Mouse (Mus musculus) gastrocnemius, postnatal 25 days (tissue): ENCODE measurements around the gene Ift172. TPM values are rescaled to one million over a fixed set of nuclear protein-coding genes. Genes with fewer than 3 reads are reported as not detected.

ENCODE experiments used
- DNase-seq: peaks from one replicate; pipeline ENCODE4 v3.0.0; 2022
- long read RNA-seq, 2 experiments: library from polyadenylated mRNA; stranded (forward); transcript quantifications; one replicate each; pipeline ENCODE4 v2.0.0; 2021
- total RNA-seq, 2 experiments: library from RNA; stranded (reverse); gene quantifications; 1 replicate in 1 of 2; 2 replicates in 1 of 2; pipeline ENCODE4 v1.2.3; 2021

Ift172 gene
- total RNA-seq = 10 to 100 TPM; 21.0 to 24.4 TPM
- long read RNA-seq, experiment 1, full-length matches to known transcripts = 4 of 11 reads
- long read RNA-seq, experiment 1, partial matches to known transcripts = 5 of 11 reads
- long read RNA-seq, experiment 1, other reads (novel, unspliced or antisense) = 2 of 11 reads
- long read RNA-seq, experiment 2, full-length matches to known transcripts = 7 of 12 reads
- long read RNA-seq, experiment 2, partial matches to known transcripts = 5 of 12 reads
- long read RNA-seq, experiment 2, other reads (novel, unspliced or antisense) = 0 of 12 reads

DNA sequence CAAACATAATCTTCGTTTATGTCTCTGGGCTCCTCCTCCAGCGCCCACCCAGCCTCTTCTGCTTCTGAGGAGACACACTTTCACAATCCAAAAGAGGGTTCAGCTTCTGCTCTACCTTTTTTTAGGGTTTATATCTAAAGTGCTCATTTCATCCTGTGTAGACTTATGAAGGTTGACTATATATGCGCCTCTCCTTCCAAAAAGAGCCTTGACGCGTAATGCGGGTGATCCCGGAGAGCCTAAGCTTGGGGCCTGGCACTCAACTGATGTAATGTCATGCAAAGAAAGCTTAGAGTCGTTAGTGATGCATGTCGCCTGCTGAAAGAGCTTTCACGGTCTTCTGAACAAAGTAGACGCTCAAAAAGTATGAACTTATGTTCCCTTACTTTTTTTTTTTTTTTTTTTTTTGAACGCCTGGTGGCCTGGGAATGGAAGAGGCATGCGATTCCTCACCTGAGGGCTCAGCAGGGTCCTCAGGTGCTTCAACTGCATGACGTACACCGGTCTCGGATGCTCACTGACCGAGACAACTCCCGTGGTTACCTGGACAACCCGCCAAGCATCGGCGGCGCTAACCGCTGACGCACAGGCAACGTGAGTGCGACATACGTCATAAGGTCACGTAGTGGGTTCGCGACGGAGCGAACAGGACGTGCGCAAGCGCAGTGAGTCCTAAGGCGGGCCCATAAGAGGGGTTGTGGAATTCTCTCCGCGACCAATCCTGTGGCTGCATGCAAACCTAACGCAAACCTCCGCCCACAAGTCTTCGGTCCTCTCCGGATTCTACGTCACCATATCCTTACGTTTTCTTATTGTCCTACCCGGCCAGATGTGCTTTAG, at the start of gene Ift172:
Gene Ift172 (minus strand): TSS at position 596 of the 840 bp plus-strand sequence.
- DNase-seq = peak; percentile 95

- peak; percentile 17 for DNase-seq
Observed at GRCm38 (mm10) chr5:31328255-31328654, 37.3 kb upstream of the Ift172 start.

DNA sequence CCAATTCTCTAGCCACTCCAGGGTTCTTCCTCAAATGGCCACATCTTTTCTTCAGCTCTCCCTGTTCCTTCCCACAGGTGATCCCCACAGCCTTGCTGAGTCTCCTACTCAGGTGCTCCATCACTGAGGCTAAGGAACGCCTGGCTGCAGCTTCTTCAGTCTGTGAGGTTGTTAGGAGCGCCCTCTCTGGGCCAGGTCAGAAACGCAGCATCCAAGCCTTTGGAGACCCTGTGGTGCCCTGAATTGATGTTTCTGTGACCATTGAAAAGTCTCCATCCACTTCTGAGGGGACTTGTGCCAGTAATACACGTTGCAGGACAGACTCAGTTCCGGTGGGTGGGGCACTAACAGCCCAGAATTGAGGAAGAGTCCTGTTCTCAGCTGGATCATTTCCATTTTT, 35.9 kb upstream of the Ift172 start:
- DNase-seq = no peak

GRCm38 (mm10) chr5:31324085-31324484, 33.2 kb upstream of the Ift172 start:
- no peak for DNase-seq

DNA sequence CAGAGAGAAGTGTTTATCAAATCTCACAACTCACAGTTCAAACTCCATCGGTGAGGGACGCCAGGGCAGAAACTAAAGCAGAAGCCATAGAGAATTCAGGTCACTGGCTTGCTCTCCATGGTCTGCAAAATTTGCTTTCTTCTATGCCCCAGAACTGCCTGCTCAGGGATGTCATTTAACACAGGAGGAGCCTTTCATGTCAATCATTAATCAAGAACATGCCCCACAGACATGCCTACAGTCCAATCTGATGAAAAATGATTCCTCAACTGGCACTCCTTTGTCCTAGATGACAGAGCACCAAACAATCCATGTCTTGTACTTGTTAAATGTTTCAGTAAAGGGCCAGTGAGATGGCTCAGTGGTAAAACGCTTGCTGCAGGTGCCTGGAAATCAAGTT, 31.9 kb upstream of the Ift172 start:
- DNase-seq = no peak

DNA sequence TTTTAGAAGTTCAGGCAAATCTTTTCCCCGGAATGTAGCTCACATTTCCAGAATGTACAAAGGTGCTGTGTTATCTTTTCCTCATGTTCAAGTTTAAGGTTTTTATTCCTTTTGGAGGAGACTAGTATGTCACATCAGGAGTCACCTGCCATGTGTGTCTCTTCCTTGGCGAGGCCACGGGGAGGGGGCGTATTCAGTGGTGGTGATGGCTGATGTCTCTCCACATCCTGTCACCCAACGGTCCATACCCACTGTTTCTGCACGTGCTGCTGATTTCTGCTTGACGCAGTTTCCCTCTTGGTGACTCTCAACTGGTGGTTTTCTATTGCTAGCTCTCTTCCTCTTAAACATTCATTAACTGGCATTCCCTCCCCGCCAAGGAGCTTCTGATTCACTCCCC, 21.9 kb upstream of the Ift172 start:
- no peak for DNase-seq

DNA sequence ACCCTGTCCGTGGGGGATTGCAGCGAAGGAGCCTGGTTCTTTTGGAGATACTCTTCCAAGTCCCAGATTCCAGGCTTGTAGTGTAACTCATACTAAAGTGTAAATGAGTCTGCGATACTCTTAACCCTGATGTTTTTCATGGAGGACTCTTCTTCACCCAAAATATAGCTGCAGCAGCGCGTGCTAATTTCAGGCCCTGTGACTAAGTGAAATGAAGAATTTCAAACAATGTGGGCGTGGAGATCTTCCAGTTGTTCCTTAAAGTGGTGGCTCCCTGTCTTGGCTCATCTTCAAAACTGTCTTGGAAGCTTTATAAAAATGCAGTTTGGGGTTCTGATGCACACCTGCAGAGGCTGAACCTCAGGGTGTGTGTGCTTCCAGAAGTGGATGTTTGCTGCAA, 12.2 kb upstream of the Ift172 start:
- DNase-seq = no peak

DNA sequence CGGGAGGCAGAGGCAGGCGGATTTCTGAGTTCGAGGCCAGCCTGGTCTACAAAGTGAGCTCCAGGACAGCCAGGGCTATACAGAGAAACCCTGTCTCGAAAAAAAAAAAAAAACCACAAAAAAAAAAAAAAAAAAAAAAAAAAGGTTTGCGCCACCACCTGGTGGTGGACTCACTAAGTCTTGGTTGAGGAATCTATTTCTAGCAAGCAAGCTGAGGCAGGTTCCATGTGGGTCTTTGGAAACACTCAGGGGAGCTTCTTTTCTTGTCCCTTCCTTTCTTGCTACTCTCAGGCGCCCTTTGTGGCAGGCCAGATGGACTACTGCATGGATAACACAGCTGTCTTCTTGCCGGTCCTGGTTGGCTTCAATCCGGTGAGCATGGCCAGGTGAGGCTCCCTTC, 10.9 kb upstream of the Ift172 start:
- DNase-seq = no peak

DNA sequence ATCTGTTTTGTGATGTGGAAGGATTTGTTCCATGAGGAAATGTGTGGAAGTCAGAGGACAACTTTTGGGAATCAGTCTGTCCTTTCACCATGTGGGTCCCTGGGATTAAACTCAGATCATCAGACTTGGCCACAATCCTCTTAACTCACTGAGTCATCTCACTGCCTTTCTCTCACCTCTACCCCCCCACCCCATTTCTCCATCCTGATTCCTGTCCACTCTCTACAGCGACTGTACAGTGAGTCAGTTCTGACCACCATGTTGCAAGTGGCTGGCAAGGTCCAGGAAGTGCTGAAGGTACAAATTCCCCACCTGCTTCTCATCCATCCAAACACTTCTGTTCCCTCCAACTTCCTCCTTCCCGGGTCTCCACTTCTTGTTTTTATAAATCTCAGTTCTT, 7.6 kb upstream of the Ift172 start:
- DNase-seq = no peak

DNA sequence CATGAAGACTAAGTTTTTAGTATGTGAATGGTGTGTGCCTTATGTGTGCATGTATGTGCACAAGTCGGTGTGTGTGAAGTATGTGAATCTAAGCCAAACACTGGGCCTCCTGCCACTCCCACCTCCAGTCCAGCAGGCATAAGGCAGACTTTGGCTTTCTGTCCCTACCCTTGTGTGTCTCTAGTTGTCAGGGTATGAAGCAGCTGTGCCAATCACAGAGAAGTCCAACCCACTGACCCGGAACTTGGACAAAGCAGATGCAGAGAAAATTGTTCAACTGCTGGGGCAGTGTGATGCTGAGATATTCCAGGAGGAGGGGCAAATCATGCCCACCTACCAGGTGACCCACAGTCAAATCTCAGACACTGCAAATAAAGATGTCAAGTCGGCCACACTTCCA, 7.1 kb upstream of the Ift172 start:
- DNase-seq = no peak

- DNase-seq = no peak
Observed at GRCm38 (mm10) chr5:31297047-31297757, 6.3 kb upstream of the Ift172 start, which contains the start of gene Gckr. Gckr (plus strand) TSS chr5:31297443.

DNA sequence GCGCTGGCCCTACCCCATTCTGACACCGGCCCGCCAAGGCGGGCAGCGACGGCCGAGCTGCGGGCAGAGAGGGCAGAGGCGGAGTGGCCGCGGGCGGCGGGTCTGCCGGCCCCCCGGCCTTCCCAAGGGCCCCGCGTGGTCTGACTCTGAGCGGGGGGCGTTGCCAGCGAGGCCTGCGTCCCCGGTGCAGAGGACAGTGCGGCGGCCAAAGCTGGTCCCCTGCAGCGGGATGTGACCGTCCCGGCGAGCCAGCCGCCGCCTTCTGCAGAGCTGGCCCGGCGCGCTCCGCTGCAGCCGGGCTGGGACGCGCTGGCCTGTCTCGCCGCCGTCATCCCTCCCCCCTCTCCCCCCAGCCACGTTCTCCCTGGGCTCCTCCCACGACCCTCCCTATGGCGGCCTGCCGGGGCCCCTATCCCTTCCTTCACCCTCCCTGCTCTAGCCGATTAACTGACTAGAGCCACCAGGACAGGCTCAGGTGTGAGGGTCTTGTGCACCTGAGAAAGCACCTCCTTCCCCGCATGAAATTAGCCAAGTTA, 4.8 kb upstream of the Ift172 start, which contains the start of gene Fndc4:
Gene Fndc4 (minus strand): TSS at position 475 of the 536 bp plus-strand sequence.
- DNase-seq = peak; percentile 25

- no peak for DNase-seq
Observed at GRCm38 (mm10) chr5:31294964-31295605, 4.2 kb upstream of the Ift172 start.

DNA sequence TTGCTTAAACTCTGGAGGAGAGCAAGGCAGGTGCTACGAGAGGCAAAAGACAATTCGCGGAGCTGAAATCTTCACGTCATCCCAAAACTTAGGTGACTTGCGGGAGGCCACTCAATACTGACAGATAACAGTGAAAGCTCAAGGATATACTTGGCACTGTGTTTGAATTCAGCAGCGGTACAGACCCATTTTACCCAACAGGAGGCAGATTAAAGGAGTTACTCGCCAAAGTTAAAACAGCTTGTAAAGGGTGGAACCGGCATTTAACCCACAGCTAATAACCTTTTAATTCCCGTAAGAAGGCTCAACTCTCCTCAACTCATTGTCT, 409 bp upstream of the Ift172 start:
- no peak for DNase-seq

- DNase-seq = no peak
Observed at GRCm38 (mm10) chr5:31289626-31290230, 1.2 kb downstream of the Ift172 start.

DNA sequence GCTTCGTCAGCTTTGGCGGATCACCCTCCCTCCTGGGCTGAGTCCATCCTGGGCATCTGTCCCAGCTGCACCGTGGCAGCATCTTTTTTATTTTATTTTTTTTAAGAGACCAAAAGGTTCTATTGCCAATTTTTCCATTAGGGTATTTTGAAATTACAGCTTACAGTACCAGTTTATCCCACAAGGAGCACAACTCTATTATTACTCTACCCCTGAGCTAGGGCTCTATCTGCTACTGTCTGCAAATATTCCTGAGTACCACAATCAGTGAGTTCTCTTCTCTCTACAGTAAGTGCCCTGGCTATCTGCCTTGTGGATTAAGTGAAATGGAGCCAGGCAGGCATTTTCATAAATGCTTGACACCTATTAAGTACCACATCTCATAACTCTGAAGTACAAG, 2.3 kb downstream of the Ift172 start:
- no peak for DNase-seq

- no peak for DNase-seq
Observed at GRCm38 (mm10) chr5:31288225-31288624, 2.7 kb downstream of the Ift172 start.

DNA sequence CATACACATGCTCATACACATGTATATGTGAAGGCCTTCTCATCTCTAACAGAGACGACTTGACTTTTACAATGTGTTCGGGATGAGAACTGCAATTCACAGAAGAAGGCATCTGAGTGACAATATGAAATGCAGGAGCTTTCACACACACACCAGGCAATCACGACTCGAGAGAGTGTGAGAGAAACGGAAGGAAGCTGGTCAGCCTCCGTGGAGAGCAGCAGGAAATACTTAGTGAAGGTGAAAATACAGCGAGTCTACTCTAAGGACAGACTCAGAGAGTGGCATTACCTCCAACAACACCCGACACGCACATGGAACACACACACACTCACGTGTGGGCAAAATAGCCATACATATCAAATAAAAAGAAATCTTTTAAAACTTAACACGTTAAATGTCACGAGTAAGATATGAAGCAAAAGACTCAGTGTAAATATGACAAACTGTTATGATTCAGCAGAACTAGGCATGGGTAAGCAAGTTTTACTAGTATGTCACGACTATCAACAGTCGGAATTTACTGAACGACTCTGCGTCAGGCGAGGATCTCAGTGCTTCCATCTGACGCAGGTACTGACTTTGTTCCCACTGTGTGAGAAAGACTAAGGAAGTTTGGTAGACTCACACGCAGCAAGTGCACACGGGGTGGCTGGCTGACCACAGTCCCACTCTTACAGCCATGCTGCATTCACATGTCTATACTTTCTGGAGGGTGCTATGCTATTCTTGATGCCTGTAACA, 11.5 kb downstream of the Ift172 start:
- DNase-seq = no peak

DNA sequence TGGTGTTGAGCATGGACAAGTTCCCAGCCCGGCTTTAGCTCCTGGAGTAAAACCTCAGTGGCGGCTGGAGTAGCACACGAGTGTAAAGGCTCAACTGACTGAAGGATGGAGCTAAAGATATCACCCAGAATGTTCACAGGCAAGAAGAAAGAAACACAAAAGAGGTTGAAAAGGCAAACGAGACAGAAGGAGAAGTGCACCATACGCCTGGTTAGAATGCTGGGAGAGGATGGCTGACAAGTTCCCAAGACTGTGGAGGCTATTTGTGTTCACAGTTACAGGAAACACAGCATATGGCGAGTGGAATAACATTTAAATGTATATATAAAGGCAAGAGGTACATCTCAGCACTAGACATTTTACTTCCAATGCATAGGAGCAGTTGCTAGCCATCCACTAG, 17.9 kb downstream of the Ift172 start:
- DNase-seq = no peak

- DNase-seq = no peak
Observed at GRCm38 (mm10) chr5:31267686-31268085, 23.2 kb downstream of the Ift172 start.

DNA sequence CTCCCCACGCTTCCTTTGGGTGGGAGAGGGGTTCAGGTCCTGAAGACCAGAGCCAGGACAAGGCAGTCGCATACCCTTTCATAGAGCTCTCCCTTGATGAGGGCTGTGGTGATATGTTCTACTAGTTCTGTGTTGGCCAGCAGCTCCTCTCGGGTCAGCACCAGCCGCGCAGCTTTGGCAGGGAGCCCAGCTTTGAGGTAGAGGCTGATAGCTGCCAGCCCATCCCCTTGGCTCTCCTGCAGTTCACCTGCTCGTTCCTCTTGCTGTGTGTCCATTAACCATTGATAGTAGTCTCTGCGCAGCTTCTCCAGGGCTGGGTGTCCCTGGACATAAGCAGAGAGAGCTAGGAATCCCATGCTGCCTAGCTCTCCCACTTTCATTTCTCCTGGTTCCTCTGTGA, 24.8 kb downstream of the Ift172 start:
- no peak for DNase-seq
